Mouse (Mus musculus): Measurements from ENCODE around the gene Nectin1. TPM values are rescaled to one million over a fixed set of nuclear protein-coding genes. Genes with fewer than 3 reads are reported as not detected.

The Nectin1 gene
- 5.9 and 6.2 TPM in 2 replicates for polyA plus RNA-seq (2014; fragmentation: Nextera tagmentation; extraction: Ambion mirVana)

- Histone ChIP-seq H3K27ac (ENCODE audit: low read depth) (peak within 1 kb of the TSS; percentile 94), H3K36me3 (ENCODE audit: control insufficient read depth, insufficient read depth, low read length) (no peaks in the 10 kb centered on the region)
- ATAC-seq (replicated peaks; ENCODE audit: low FRiP score, low TSS enrichment, low read depth): peak; percentile 87
Observed at GRCm38 (mm10) chr9:43743647-43744137, at the start of gene Nectin1. Gene Nectin1, plus strand, starts transcription at chr9:43743984.

GRCm38 (mm10) chr9:43698080-43698712 is 45.6 kb upstream of the Nectin1 start:
- Histone ChIP-seq H3K9me3 (ENCODE audit: control insufficient read depth, low read length) (no peaks in the 10 kb centered on the region), H3K27ac (ENCODE audit: low read depth) (no peak overlapping the region), H3K4me2 (ENCODE audit: low read length) (no peak overlapping the region), H3K36me3 (ENCODE audit: control insufficient read depth, insufficient read depth, low read length) (no peaks in the 10 kb centered on the region), H3K9ac (ENCODE audit: low read length) (no peak overlapping the region), H3K4me1 (replicated peaks; ENCODE audit: control insufficient read depth, insufficient read depth, low read length) (no peaks in the 10 kb centered on the region), H3K27me3 (replicated peaks; ENCODE audit: control insufficient read depth, insufficient read depth, low read length) (no peaks in the 10 kb centered on the region), H3K4me3 (ENCODE audit: low read depth, low read length) (no peak overlapping the region)
- peak; percentile 98 for DNase-seq (ENCODE audit: low spot score)
- 14% methylated on average over 8 of the region's 8 CpGs for whole genome bisulfite sequencing
- ATAC-seq (replicated peaks; ENCODE audit: low FRiP score, low TSS enrichment, low read depth): no peak; the same call in 1 of the 2 replicates

More at GRCm38 (mm10) chr9:43743647-43744137, at the start of gene Nectin1:
- Histone ChIP-seq H3K9ac (ENCODE audit: low read length) (peak within 1 kb of the TSS; percentile 88), H3K4me2 (ENCODE audit: low read length) (peak within 1 kb of the TSS; percentile 89), H3K9me3 (ENCODE audit: control insufficient read depth, low read length) (no peaks in the 10 kb centered on the region), H3K27me3 (replicated peaks; ENCODE audit: control insufficient read depth, insufficient read depth, low read length) (no peaks in the 10 kb centered on the region), H3K4me3 (ENCODE audit: low read depth, low read length) (peak within 1 kb of the TSS; percentile 75), H3K4me1 (replicated peaks; ENCODE audit: control insufficient read depth, insufficient read depth, low read length) (peaks cover 28% of the 10 kb centered on the region)
- under 1% methylated on average over 45 of the region's 51 CpGs for WGBS
- peak; percentile 97 for DNase-seq (ENCODE audit: low spot score)

GRCm38 (mm10) chr9:43698841-43699240 is 44.9 kb upstream of the Nectin1 start:
- no peak for ATAC-seq (replicated peaks; ENCODE audit: low FRiP score, low TSS enrichment, low read depth)
- H3K27me3 ChIP-seq (replicated peaks; ENCODE audit: control insufficient read depth, insufficient read depth, low read length): no peaks in the 10 kb centered on the region
- no peak overlapping the region for H3K4me3 ChIP-seq (ENCODE audit: low read depth, low read length)
- no peaks in the 10 kb centered on the region for H3K9me3 ChIP-seq (ENCODE audit: control insufficient read depth, low read length)
- no peak overlapping the region for H3K27ac ChIP-seq (ENCODE audit: low read depth)
- no peaks in the 10 kb centered on the region for H3K36me3 ChIP-seq (ENCODE audit: control insufficient read depth, insufficient read depth, low read length)
- no peak overlapping the region for H3K9ac ChIP-seq (ENCODE audit: low read length)
- WGBS: 85% methylated on average over 10 of the region's 10 CpGs
- no peaks in the 10 kb centered on the region for H3K4me1 ChIP-seq (replicated peaks; ENCODE audit: control insufficient read depth, insufficient read depth, low read length)
- no peak for DNase-seq (ENCODE audit: low spot score)
- no peak overlapping the region for H3K4me2 ChIP-seq (ENCODE audit: low read length)

GRCm38 (mm10) chr9:43699417-43700225 is 44.2 kb upstream of the Nectin1 start:
- H3K4me2 ChIP-seq (ENCODE audit: low read length): no peak overlapping the region
- WGBS: 67% methylated on average over 11 of the region's 11 CpGs
- no peaks in the 10 kb centered on the region for H3K27me3 ChIP-seq (replicated peaks; ENCODE audit: control insufficient read depth, insufficient read depth, low read length)
- no peak overlapping the region for H3K9ac ChIP-seq (ENCODE audit: low read length)
- H3K4me3 ChIP-seq (ENCODE audit: low read depth, low read length): no peak overlapping the region
- H3K4me1 ChIP-seq (replicated peaks; ENCODE audit: control insufficient read depth, insufficient read depth, low read length): no peaks in the 10 kb centered on the region
- no peak overlapping the region for H3K27ac ChIP-seq (ENCODE audit: low read depth)
- H3K36me3 ChIP-seq (ENCODE audit: control insufficient read depth, insufficient read depth, low read length): no peaks in the 10 kb centered on the region
- no peaks in the 10 kb centered on the region for H3K9me3 ChIP-seq (ENCODE audit: control insufficient read depth, low read length)
- ATAC-seq (replicated peaks; ENCODE audit: low FRiP score, low TSS enrichment, low read depth) (no peak), DNase-seq (ENCODE audit: low spot score) (no peak)

GRCm38 (mm10) chr9:43700226-43700579 is 43.6 kb upstream of the Nectin1 start:
- H3K36me3 ChIP-seq (ENCODE audit: control insufficient read depth, insufficient read depth, low read length): no peaks in the 10 kb centered on the region
- no peak overlapping the region for H3K4me3 ChIP-seq (ENCODE audit: low read depth, low read length)
- 69% methylated on average over 3 of the region's 3 CpGs for WGBS
- no peaks in the 10 kb centered on the region for H3K4me1 ChIP-seq (replicated peaks; ENCODE audit: control insufficient read depth, insufficient read depth, low read length)
- ATAC-seq (replicated peaks; ENCODE audit: low FRiP score, low TSS enrichment, low read depth) (no peak), DNase-seq (ENCODE audit: low spot score) (no peak)
- no peak overlapping the region for H3K9ac ChIP-seq (ENCODE audit: low read length)
- no peaks in the 10 kb centered on the region for H3K9me3 ChIP-seq (ENCODE audit: control insufficient read depth, low read length)
- H3K27me3 ChIP-seq (replicated peaks; ENCODE audit: control insufficient read depth, insufficient read depth, low read length): no peaks in the 10 kb centered on the region
- no peak overlapping the region for H3K4me2 ChIP-seq (ENCODE audit: low read length)
- no peak overlapping the region for H3K27ac ChIP-seq (ENCODE audit: low read depth)

- DNase-seq (ENCODE audit: low spot score): no peak
- Histone ChIP-seq H3K9me3 (ENCODE audit: control insufficient read depth, low read length) (no peaks in the 10 kb centered on the region), H3K36me3 (ENCODE audit: control insufficient read depth, insufficient read depth, low read length) (no peaks in the 10 kb centered on the region), H3K4me3 (ENCODE audit: low read depth, low read length) (no peak overlapping the region), H3K9ac (ENCODE audit: low read length) (no peak overlapping the region), H3K27me3 (replicated peaks; ENCODE audit: control insufficient read depth, insufficient read depth, low read length) (no peaks in the 10 kb centered on the region), H3K4me2 (ENCODE audit: low read length) (no peak overlapping the region), H3K27ac (ENCODE audit: low read depth) (no peak overlapping the region), H3K4me1 (replicated peaks; ENCODE audit: control insufficient read depth, insufficient read depth, low read length) (no peaks in the 10 kb centered on the region)
- ATAC-seq (replicated peaks; ENCODE audit: low FRiP score, low TSS enrichment, low read depth): no peak
Observed at GRCm38 (mm10) chr9:43701748-43702147, 42.0 kb upstream of the Nectin1 start.

GRCm38 (mm10) chr9:43707571-43707970 is 36.2 kb upstream of the Nectin1 start:
- H3K9me3 ChIP-seq (ENCODE audit: control insufficient read depth, low read length): no peaks in the 10 kb centered on the region
- DNase-seq (ENCODE audit: low spot score) (no peak), ATAC-seq (replicated peaks; ENCODE audit: low FRiP score, low TSS enrichment, low read depth) (no peak)
- H3K27me3 ChIP-seq (replicated peaks; ENCODE audit: control insufficient read depth, insufficient read depth, low read length): no peaks in the 10 kb centered on the region
- H3K9ac ChIP-seq (ENCODE audit: low read length): no peak overlapping the region
- H3K4me1 ChIP-seq (replicated peaks; ENCODE audit: control insufficient read depth, insufficient read depth, low read length): no peaks in the 10 kb centered on the region
- H3K27ac ChIP-seq (ENCODE audit: low read depth): no peak overlapping the region
- WGBS: 65% methylated on average over 4 of the region's 4 CpGs
- no peaks in the 10 kb centered on the region for H3K36me3 ChIP-seq (ENCODE audit: control insufficient read depth, insufficient read depth, low read length)
- no peak overlapping the region for H3K4me2 ChIP-seq (ENCODE audit: low read length)
- H3K4me3 ChIP-seq (ENCODE audit: low read depth, low read length): no peak overlapping the region

GRCm38 (mm10) chr9:43708715-43709114 is 35.1 kb upstream of the Nectin1 start:
- ATAC-seq (replicated peaks; ENCODE audit: low FRiP score, low TSS enrichment, low read depth) (no peak), DNase-seq (ENCODE audit: low spot score) (no peak)
- H3K4me3 ChIP-seq (ENCODE audit: low read depth, low read length): no peak overlapping the region
- H3K9ac ChIP-seq (ENCODE audit: low read length): no peak overlapping the region
- H3K27me3 ChIP-seq (replicated peaks; ENCODE audit: control insufficient read depth, insufficient read depth, low read length): no peaks in the 10 kb centered on the region
- H3K36me3 ChIP-seq (ENCODE audit: control insufficient read depth, insufficient read depth, low read length): no peaks in the 10 kb centered on the region
- no peaks in the 10 kb centered on the region for H3K9me3 ChIP-seq (ENCODE audit: control insufficient read depth, low read length)
- no peak overlapping the region for H3K4me2 ChIP-seq (ENCODE audit: low read length)
- 86% methylated on average over 2 of the region's 2 CpGs for WGBS
- no peak overlapping the region for H3K27ac ChIP-seq (ENCODE audit: low read depth)
- H3K4me1 ChIP-seq (replicated peaks; ENCODE audit: control insufficient read depth, insufficient read depth, low read length): no peaks in the 10 kb centered on the region

Measured in intestine, embryonic 14.5 days (tissue).